ENCODE assay signal across 31 mouse cellular contexts in the genomic region with DNA sequence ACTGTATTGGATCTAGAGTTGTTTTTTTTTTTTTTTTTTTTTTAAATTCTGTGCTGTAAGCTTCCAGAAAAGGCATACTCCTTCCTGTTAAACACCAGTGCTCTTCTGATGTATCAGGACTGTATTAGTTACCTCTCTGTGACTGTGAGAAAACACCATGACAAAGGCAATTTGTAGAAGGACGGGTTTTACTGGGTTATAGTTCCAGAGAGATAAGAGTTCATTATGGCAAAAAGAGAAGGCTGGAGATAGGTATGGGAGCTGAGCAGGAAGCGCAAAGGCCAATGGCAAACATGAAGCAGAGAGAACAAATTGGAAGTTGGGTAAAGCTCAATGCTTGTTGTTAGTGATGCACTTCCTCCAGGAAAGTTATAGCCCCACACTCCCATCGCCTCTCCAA.
"Had no signal": no experiment of that assay in that cellular context is flagged by ENCODE, and none has a peak within 500 bp of the region (broad histone marks: within the 10 kb centered on the region; RNA-seq: fewer than 3 reads in every experiment).

No protein-coding gene starts in this region.

- H3K9me3 ChIP-seq: limb, embryonic 10.5 days; limb, embryonic 12.5 days; limb, embryonic 13.5 days; limb, embryonic 15.5 days; liver, embryonic 12.5 days; liver, embryonic 13.5 days; liver, embryonic 15.5 days; lung, embryonic 15.5 days; megakaryocyte, embryonic 14.5 days; midbrain, embryonic 10.5 days; midbrain, embryonic 12.5 days; midbrain, embryonic 13.5 days; midbrain, embryonic 15.5 days had no signal

- H3K4me3 ChIP-seq: limb, embryonic 10.5 days; limb, embryonic 12.5 days; limb, embryonic 13.5 days; limb, embryonic 15.5 days; liver, embryonic 12.5 days; liver, embryonic 13.5 days; liver, embryonic 15.5 days; lung, embryonic 15.5 days; megakaryocyte, embryonic 14.5 days; midbrain, embryonic 10.5 days; midbrain, embryonic 12.5 days; midbrain, embryonic 13.5 days; midbrain, embryonic 15.5 days; myocyte had no signal

- ATAC-seq: liver, embryonic 12.5 days; liver, postnatal 0 days; lung, postnatal 0 days; midbrain, embryonic 13.5 days; midbrain, embryonic 15.5 days; midbrain, embryonic 16.5 days had no signal

- H3K4me1 ChIP-seq: liver, embryonic 15.5 days; megakaryocyte, embryonic 14.5 days had no signal

- H3K36me3 ChIP-seq: limb, embryonic 10.5 days; limb, embryonic 12.5 days; limb, embryonic 13.5 days; limb, embryonic 15.5 days; liver, embryonic 12.5 days; liver, embryonic 13.5 days; liver, embryonic 15.5 days; lung, embryonic 15.5 days; midbrain, embryonic 10.5 days; midbrain, embryonic 12.5 days; midbrain, embryonic 13.5 days; midbrain, embryonic 15.5 days had no signal

- H3K9ac ChIP-seq: limb, embryonic 12.5 days; limb, embryonic 13.5 days; limb, embryonic 15.5 days; liver, embryonic 12.5 days; liver, embryonic 13.5 days; liver, embryonic 14.5 days; liver, embryonic 15.5 days; liver, postnatal 0 days; lung, embryonic 14.5 days; lung, embryonic 15.5 days; midbrain, embryonic 12.5 days; midbrain, embryonic 13.5 days; midbrain, embryonic 15.5 days had no signal

- H3K4me2 ChIP-seq: limb, embryonic 12.5 days; limb, embryonic 13.5 days; limb, embryonic 15.5 days; liver, embryonic 11.5 days; liver, embryonic 12.5 days; liver, embryonic 13.5 days; liver, embryonic 15.5 days; lung, embryonic 14.5 days; lung, embryonic 15.5 days; midbrain, embryonic 11.5 days; midbrain, embryonic 12.5 days; midbrain, embryonic 13.5 days; midbrain, embryonic 15.5 days had no signal

- H3K27ac ChIP-seq: limb, embryonic 10.5 days; limb, embryonic 12.5 days; limb, embryonic 13.5 days; limb, embryonic 15.5 days; liver, embryonic 12.5 days; liver, embryonic 13.5 days; liver, embryonic 14.5 days; liver, embryonic 15.5 days; lung, embryonic 15.5 days; macrophage; midbrain, embryonic 10.5 days; midbrain, embryonic 12.5 days; midbrain, embryonic 13.5 days; midbrain, embryonic 15.5 days had no signal

- H3K27me3 ChIP-seq: limb, embryonic 12.5 days; limb, embryonic 13.5 days; limb, embryonic 15.5 days; liver, embryonic 12.5 days; liver, embryonic 13.5 days; liver, embryonic 15.5 days; lung, embryonic 15.5 days; megakaryocyte, embryonic 14.5 days; midbrain, embryonic 12.5 days; midbrain, embryonic 13.5 days; midbrain, embryonic 15.5 days had no signal

- DNase-seq: left cerebral cortex, postnatal 4 days; liver; liver, embryonic 13.5 days; liver, postnatal 0 days; lung, adult 18-20 months; lung, adult 2 months; lung, embryonic 14.5 days; lung, postnatal 10 days; lung, postnatal 14 days; lung, postnatal 36 days; lung, postnatal 4 days; midbrain, embryonic 14.5 days had no signal
